Mouse (Mus musculus) small intestine, adult 10 weeks (tissue): ENCODE data around the gene Phb. TPM values are rescaled to one million over a fixed set of nuclear protein-coding genes. Genes with fewer than 3 reads are reported as not detected.

Experiments used
- polyA plus RNA-seq: library from polyadenylated mRNA; stranded (reverse); fragments of 350-450 nt; fragmentation: Illumina TruSeq; extraction: RNeasy Lipid Tissue Mini Kit (QIAGEN cat#74804); gene quantifications from one replicate; pipeline ENCODE4 v1.2.3, GENCODE M21; 2014; ENCODE audit warnings: low replicate concordance

Gene Phb
- 4.0 TPM for polyA plus RNA-seq

DNA sequence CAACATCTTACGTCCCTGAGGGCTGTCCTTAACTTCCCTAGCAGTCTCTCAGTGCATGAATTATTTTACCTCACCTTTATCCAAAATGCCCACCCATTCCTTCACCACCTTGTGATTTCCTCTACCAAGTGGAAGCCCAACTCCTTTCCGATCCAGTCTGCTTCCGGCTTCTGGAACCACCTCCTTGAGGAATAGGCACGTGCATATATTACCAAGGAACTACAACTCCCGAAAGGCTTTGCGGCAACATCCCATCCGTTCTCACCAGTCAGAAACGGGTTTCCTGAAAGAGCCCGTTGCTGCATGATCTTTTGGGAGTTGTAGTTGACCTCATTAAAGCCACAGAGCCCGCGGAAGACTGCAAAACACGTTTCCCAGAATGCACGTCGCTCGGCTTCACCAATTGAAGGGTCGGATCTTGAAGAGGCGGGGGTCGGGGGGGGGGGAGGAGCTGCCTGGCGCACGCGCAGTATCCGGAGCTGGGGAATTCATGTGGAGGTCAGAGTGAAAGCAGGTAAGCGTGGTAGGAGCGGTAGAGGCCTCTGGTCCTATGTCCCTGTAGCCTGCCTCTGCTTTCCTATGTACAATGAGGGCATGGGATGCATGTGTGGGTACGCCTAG, at the start of gene Phb:
Gene Phb, plus strand, starts transcription at position 429 of the 621 bp plus-strand sequence.

DNA sequence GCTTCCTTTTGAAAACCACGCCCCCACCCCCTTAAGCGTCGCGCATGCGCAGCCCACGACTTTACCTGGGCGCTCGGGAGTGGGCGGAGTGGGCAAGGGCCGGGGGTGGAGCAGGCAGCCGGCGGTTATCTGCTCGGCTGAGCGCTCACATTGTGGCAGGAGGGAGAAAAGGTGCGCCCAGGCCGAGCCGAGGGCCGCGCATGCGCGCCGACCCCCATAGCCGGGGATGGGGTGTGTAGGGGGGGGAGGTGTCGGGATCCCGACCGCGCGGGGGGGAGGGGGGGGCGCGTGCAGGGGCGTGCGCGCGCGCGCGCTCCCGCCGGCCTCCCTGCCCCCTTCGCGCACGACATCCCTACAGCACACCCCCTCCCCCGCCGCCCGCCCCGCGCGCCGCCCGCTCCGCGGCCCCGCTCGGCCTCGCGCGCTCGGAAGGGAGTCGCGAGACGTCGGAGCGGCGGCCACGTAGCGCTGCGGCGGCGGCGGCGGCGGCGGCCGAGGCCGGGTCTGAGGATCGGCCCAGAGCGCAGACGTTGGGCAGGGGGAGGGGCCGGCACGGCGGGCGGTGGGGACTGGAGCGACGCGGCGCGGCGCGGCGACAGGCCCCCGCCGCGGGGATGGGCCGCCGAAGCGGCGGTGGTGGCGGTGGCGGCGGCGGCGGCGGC, 45.9 kb downstream of the Phb start, which contains the start of gene Zfp652:
Gene Zfp652, plus strand, starts transcription at position 111 of the 662 bp plus-strand sequence.

DNA sequence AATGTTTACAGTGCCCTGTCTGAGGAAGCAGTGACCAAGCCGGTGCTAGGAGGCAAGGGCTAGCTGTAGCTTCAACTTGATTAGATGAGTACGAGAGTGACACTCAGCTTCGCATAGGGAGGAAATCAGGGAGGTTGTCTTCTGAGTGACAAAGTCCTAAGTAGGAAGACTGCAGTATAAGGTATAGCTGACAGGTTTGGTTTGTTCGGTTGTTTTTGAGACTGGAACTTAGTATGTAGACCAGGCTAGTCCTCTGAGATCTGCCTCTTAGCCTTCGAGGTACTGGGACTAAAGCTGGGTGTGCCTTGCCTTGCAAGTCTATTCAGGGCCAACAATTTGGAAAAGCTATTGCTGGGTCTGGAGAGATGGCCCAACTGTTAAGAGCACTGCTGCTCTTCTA, 56.5 kb downstream of the Phb start, which contains the start of gene B130006D01Rik:
Gene B130006D01Rik, plus strand, starts transcription at position 301 of the 400 bp plus-strand sequence.

Other genes starting within 250 kb of the Phb start
- gene Nxph3, start 152.4 kb upstream of the Phb start, polyA plus RNA-seq, result not detected
- not detected for gene Ngfr, start 79.2 kb upstream of the Phb start, polyA plus RNA-seq
- gene Zfp652, start 45.7 kb downstream of the Phb start, polyA plus RNA-seq, result 15.7 TPM
- gene B130006D01Rik, start 56.6 kb downstream of the Phb start, polyA plus RNA-seq, result 0.11 TPM
- 2.9 TPM for gene Phospho1, start 157.5 kb downstream of the Phb start, polyA plus RNA-seq
- gene Gngt2, start 170.3 kb downstream of the Phb start, polyA plus RNA-seq, result 1.6 TPM
- not detected for gene Abi3, start 175.5 kb downstream of the Phb start, polyA plus RNA-seq
- gene B4galnt2, start 247.9 kb downstream of the Phb start, polyA plus RNA-seq, result 312 TPM